Mouse (Mus musculus): ENCODE measurements around the gene Mapt. TPM values are rescaled to one million over a fixed set of nuclear protein-coding genes. Genes with fewer than 3 reads are reported as not detected.
A peak's percentile ranks its signal among the peaks of the same experiment; 100 is the strongest.

The Mapt gene
- polyA plus RNA-seq (2015; fragmentation: Nextera tagmentation; extraction: Ambion mirVana): 6.7 and 10.5 TPM in 2 replicates

DNA sequence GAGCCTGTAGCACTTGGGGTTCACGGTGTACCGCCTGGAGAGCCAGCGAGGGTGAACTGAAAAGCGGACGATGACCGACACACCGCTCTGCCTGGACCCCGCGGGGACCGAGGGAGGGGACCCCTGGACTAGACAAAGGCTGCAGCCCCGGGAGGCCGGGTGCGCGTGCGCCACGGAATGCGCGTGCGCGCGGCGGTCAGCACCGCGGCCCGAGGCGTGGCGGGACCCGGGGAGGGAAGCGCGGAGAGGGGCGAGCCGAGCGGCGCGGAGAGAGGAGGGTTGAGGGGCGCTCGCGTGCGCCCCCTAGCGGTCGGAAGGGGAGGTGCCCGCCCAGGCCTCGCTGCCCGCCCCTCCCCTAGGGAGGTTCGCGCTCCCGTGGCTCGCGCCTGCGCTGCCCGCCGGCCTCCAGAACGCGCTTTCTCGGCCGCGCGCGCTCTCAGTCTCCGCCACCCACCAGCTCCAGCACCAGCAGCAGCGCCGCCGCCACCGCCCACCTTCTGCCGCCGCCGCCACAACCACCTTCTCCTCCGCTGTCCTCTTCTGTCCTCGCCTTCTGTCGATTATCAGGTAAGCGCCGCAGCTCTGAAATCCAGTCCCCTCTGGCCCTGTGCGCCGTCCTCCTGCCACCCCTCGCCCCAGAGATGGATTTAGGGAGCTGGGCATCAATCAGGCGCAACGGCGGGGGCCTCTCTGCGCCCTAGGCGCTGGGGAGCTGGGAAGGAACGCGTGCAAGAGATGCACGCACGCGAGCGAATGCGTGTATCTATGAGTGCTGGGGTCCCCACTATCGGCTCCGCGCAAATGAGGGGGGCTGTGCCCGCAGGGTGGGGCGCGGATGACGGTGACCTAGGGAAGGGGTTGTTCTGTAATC lies at the start of gene Mapt:
TSS of gene Mapt (plus strand) at position 350 of the 871 bp plus-strand sequence.
- Histone ChIP-seq H3K36me3 (no peaks in the 10 kb centered on the region), H3K9me3 (replicated peaks) (no peaks in the 10 kb centered on the region), H3K4me3 (replicated peaks) (peak within 1 kb of the TSS; percentile 62), H3K27ac (replicated peaks) (no peak within 1 kb of the TSS), H3K27me3 (peaks cover 56% of the 10 kb centered on the region), H3K4me1 (peaks cover 31% of the 10 kb centered on the region), H3K4me2 (replicated peaks) (peak within 1 kb of the TSS; percentile 93), H3K9ac (peak within 1 kb of the TSS; percentile 44)
- peak; percentile 90 for ATAC-seq (ENCODE audit: insufficient number of reproducible peaks, low FRiP score, low TSS enrichment, low read depth)
- WGBS: under 1% methylated on average over 75 of the region's 94 CpGs

DNA sequence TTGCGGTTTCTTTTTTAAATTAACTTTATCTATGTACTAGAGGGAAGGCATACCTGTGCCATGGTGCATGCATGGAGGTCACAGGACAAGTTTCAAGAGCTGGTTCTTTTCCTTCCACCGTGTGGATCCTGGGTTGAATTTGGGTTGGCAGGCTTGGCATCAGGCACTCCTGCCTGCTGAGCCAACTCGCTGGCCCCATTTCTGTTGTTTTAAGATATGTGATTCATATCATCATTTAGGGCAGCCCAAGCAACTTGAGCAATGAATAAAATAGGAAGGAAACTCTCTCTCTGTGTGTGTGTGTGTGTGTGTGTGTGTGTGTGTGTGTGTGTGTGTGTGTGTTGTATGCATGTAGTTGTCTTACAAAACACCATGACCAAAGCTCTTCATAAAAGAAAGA lies 49.0 kb upstream of the Mapt start:
- WGBS: 79% methylated on average over 3 of the region's 3 CpGs
- Histone ChIP-seq H3K27ac (replicated peaks) (no peak overlapping the region), H3K27me3 (no peaks in the 10 kb centered on the region; the same call in 1 of the 2 replicates), H3K4me1 (no peaks in the 10 kb centered on the region), H3K9ac (no peak overlapping the region), H3K4me3 (replicated peaks) (no peak overlapping the region), H3K4me2 (replicated peaks) (no peak overlapping the region), H3K9me3 (replicated peaks) (no peaks in the 10 kb centered on the region), H3K36me3 (no peaks in the 10 kb centered on the region)
- ATAC-seq (ENCODE audit: insufficient number of reproducible peaks, low FRiP score, low TSS enrichment, low read depth): no peak

DNA sequence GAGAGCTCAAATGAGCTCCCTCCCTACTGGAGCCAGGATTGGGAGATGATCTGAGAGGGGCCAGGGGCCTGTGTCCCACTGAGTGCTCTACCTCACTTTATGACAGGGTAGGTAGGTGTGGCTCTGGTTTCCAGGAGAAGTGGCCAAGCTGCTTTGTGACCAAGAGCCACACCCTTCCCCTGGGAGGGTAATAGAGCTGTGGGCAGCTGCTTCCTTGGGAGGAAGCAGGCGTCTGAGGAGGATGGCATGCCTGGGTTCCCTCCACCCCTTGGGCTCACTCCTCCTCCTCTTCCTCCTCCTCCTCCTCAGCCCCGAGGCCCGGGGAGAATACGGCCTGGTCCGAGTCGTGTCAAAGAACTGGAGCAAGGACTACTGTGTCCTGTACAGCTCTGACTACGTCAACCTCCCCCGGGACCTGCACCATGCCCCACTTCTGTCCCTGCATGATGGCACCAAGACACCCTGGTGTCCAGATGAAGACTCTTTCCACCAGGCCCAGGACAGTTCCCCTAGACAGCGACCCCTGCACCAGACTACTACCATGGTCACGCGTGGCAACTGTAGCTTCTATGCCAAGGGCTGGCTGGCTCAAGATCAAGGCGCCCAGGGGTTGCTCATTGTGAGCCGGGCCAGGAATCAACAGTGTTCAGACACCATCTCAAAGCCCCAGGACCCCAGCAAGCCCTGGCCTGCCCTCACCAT lies 44.9 kb upstream of the Mapt start, which contains the start of gene Sppl2c:
TSS of gene Sppl2c (plus strand) at position 193 of the 702 bp plus-strand sequence.
- no peak within 1 kb of the TSS for H3K9ac ChIP-seq
- H3K4me2 ChIP-seq (replicated peaks): no peak within 1 kb of the TSS
- WGBS: 86% methylated on average over 13 of the region's 13 CpGs
- H3K9me3 ChIP-seq (replicated peaks): no peaks in the 10 kb centered on the region
- no peak within 1 kb of the TSS for H3K4me3 ChIP-seq (replicated peaks)
- no peak within 1 kb of the TSS for H3K27ac ChIP-seq (replicated peaks)
- H3K36me3 ChIP-seq: no peaks in the 10 kb centered on the region
- ATAC-seq (ENCODE audit: insufficient number of reproducible peaks, low FRiP score, low TSS enrichment, low read depth): no peak
- no peaks in the 10 kb centered on the region for H3K4me1 ChIP-seq
- no peaks in the 10 kb centered on the region for H3K27me3 ChIP-seq

DNA sequence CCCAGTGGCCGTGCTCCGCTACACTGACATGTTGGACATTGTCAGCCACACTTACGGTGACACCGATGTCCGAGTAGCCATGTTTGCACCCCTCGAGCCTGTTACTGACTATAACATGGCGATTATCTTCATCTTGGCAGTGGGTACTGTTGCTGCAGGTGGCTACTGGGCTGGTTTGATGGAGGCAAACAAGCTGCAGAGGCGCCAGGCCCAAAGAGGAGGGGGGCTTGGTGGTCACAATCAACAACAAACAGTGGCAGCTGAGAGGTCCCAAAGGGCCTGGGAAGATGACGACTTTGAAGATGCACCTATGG lies 44.4 kb upstream of the Mapt start:
- Histone ChIP-seq H3K4me1 (no peaks in the 10 kb centered on the region), H3K27ac (replicated peaks) (no peak overlapping the region), H3K4me2 (replicated peaks) (no peak overlapping the region), H3K36me3 (no peaks in the 10 kb centered on the region), H3K9ac (no peak overlapping the region), H3K9me3 (replicated peaks) (no peaks in the 10 kb centered on the region), H3K27me3 (no peaks in the 10 kb centered on the region), H3K4me3 (replicated peaks) (no peak overlapping the region)
- WGBS: 87% methylated on average over 9 of the region's 9 CpGs
- ATAC-seq (ENCODE audit: insufficient number of reproducible peaks, low FRiP score, low TSS enrichment, low read depth): no peak

DNA sequence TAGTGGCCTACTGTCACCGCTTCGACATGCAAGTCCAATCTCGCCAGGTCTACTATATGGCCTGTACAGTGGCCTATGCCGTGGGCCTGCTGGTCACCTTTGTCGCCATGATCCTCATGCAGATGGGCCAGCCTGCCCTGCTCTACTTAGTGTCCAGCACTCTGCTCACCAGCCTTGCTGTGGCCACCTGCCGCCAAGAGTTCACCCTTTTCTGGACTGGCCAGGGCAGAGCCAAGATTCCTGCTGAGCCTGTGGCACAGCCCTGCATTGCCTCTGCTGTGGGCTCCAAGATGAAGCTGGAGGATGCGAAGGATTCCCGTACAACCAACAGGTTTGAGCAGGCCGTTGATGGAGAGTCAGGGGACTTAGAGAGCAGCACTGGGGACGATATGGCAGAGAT lies 43.4 kb upstream of the Mapt start:
- H3K4me1 ChIP-seq: no peaks in the 10 kb centered on the region
- no peak for ATAC-seq (ENCODE audit: insufficient number of reproducible peaks, low FRiP score, low TSS enrichment, low read depth)
- no peaks in the 10 kb centered on the region for H3K36me3 ChIP-seq
- H3K4me3 ChIP-seq (replicated peaks): no peak overlapping the region
- H3K9me3 ChIP-seq (replicated peaks): no peaks in the 10 kb centered on the region
- H3K4me2 ChIP-seq (replicated peaks): no peak overlapping the region
- H3K27me3 ChIP-seq: no peaks in the 10 kb centered on the region
- no peak overlapping the region for H3K9ac ChIP-seq
- 88% methylated on average over 10 of the region's 10 CpGs for WGBS
- H3K27ac ChIP-seq (replicated peaks): no peak overlapping the region

DNA sequence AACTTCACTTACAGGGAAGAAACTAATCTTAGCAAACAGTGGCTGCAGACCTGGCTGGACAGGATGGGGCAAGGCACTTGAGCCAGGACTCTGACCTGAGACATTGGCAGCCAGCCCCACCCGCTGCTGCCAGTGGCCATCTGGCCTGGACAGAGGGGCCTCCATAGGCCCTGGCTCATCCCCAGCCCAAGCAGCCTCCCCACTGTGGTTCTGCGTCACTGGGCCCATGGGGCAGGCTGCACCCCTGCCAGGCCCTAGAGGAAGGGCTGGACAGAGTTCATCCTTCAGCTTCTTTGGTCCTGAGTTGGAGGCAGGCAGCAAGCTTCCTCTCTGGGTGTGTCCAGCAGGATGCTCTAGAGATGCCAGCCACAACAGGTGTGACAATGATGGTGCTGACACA lies 41.2 kb upstream of the Mapt start:
- WGBS: 79% methylated on average over 2 of the region's 2 CpGs
- ATAC-seq (ENCODE audit: insufficient number of reproducible peaks, low FRiP score, low TSS enrichment, low read depth): no peak
- H3K27me3 ChIP-seq: no peaks in the 10 kb centered on the region

DNA sequence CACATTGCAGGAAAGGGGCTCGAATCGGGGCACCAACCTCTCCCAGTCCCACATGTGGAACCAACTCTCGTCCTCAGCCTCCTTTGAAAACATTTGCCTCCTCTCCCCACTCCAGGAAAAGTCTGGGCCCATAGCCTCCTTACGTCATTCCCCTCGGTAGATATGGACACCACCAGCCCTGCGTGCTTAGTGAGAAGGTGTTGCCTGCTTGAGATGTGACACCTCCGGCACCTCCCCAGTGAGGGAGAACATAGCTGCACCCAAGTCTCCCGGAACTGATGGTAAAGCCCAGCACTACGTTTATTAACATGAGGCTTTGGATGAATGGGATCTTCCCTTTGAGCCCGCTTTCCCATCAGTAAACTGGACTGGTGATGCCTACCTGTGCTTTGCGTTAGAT lies 35.8 kb upstream of the Mapt start:
- Histone ChIP-seq H3K27me3 (peaks cover 9% of the 10 kb centered on the region), H3K27ac (replicated peaks) (no peak overlapping the region), H3K4me2 (replicated peaks) (no peak overlapping the region), H3K4me3 (replicated peaks) (no peak overlapping the region), H3K4me1 (no peaks in the 10 kb centered on the region), H3K9ac (no peak overlapping the region), H3K36me3 (no peaks in the 10 kb centered on the region), H3K9me3 (replicated peaks) (no peaks in the 10 kb centered on the region)
- WGBS: 70% methylated on average over 11 of the region's 11 CpGs
- ATAC-seq (ENCODE audit: insufficient number of reproducible peaks, low FRiP score, low TSS enrichment, low read depth): no peak

More for the DNA sequence above, 41.2 kb upstream of the Mapt start:
- Histone ChIP-seq H3K4me2 (replicated peaks) (no peak overlapping the region), H3K36me3 (no peaks in the 10 kb centered on the region), H3K9ac (no peak overlapping the region), H3K4me1 (no peaks in the 10 kb centered on the region), H3K9me3 (replicated peaks) (no peaks in the 10 kb centered on the region), H3K4me3 (replicated peaks) (no peak overlapping the region), H3K27ac (replicated peaks) (no peak overlapping the region)

DNA sequence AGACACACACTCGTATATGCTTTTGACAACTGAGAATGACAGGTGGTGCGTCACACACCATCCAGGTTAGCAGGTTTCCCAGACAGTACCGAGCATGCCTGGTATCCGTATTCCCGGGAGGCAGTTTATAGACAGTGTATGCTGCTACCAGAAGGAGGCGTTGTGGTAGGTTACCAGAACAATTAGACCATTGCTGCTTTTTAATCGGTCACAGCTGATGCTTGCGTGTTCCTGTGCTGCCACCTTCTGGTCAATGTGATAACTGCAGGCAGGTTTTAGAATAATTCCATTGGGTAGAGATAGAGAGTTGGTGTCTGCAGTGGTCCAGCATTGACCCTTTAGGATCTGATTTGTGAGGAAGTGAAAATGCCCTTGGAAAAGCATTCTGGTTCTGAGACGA lies 35.4 kb upstream of the Mapt start:
- Histone ChIP-seq H3K4me3 (replicated peaks) (no peak overlapping the region), H3K9ac (no peak overlapping the region; the same call in 1 of the 2 replicates), H3K4me1 (no peaks in the 10 kb centered on the region), H3K27me3 (peaks cover 9% of the 10 kb centered on the region), H3K27ac (replicated peaks) (no peak overlapping the region), H3K9me3 (replicated peaks) (no peaks in the 10 kb centered on the region), H3K36me3 (no peaks in the 10 kb centered on the region), H3K4me2 (replicated peaks) (no peak overlapping the region)
- WGBS: 7% methylated on average over 9 of the region's 9 CpGs
- no peak for ATAC-seq (ENCODE audit: insufficient number of reproducible peaks, low FRiP score, low TSS enrichment, low read depth)

DNA sequence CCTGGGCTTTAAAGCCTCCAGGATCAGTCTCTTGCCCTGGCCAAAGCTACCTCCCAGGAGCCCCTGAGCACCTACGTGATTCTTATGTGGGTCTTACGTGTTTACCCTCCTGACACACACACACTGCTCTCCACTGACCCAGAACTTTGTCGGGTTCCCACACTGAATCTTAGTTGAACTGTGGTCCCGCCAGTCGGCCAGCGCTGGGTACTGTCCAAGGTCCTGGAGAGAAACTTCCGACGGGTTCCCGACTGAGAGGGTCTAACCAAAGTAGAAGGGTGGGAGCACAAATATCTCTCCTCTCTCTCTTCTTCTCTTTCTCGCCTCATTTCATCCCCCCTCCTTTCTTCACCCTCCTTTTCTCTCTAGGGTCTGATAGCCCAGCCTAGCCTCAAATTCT lies 33.3 kb upstream of the Mapt start:
- Histone ChIP-seq H3K36me3 (no peaks in the 10 kb centered on the region), H3K27ac (replicated peaks) (no peak overlapping the region), H3K4me1 (no peaks in the 10 kb centered on the region), H3K27me3 (peaks cover 9% of the 10 kb centered on the region), H3K9ac (no peak overlapping the region), H3K4me2 (replicated peaks) (no peak overlapping the region), H3K4me3 (replicated peaks) (no peak overlapping the region), H3K9me3 (replicated peaks) (no peaks in the 10 kb centered on the region)
- no peak for ATAC-seq (ENCODE audit: insufficient number of reproducible peaks, low FRiP score, low TSS enrichment, low read depth)
- 5% methylated on average over 10 of the region's 10 CpGs for WGBS

DNA sequence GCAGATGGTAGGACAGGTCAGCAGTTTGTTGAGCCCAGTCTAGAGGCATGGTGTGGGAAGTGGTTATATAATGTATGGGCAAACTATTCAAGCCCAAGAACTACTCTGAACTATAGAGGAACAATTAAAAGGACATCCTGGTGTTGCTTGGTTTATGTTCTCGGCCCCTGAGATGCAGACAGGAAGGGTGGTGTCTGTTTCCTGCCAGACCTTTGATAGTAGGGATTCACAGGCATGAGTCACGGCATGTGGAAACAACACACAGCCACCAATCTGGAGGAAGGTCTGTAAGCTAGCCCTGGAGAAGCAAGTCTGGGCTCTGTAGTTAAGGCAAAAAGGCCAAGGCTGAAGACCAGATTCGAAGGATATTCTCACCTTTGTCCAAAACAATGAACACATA lies 27.9 kb upstream of the Mapt start:
- no peak for ATAC-seq (ENCODE audit: insufficient number of reproducible peaks, low FRiP score, low TSS enrichment, low read depth)
- Histone ChIP-seq H3K4me3 (replicated peaks) (no peak overlapping the region), H3K27me3 (no peaks in the 10 kb centered on the region; the same call in 1 of the 2 replicates), H3K9ac (no peak overlapping the region), H3K9me3 (replicated peaks) (no peaks in the 10 kb centered on the region), H3K36me3 (no peaks in the 10 kb centered on the region), H3K4me2 (replicated peaks) (no peak overlapping the region), H3K27ac (replicated peaks) (no peak overlapping the region), H3K4me1 (no peaks in the 10 kb centered on the region)
- 75% methylated on average over 3 of the region's 3 CpGs for WGBS

DNA sequence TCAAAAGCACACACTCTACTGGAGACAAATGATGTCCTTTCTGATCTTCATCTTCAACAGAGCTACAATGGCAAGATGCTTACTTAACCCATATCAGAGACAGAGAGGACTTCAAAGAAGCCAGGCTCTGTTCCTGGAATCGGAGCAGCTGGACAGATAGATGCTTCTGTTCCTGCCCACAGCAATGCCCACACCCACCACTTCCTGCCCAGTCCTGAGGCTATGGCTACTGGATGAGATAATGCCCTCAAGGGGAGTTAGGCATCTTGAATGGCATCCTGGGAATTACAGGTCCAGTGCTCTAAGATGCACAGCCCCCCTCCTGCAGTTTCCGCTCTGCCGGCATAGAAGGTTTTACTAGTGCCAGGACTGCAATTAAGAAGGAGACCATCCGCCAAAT lies 24.6 kb upstream of the Mapt start:
- 67% methylated on average over 4 of the region's 4 CpGs for WGBS
- H3K36me3 ChIP-seq: no peaks in the 10 kb centered on the region
- no peak overlapping the region for H3K4me3 ChIP-seq (replicated peaks)
- no peak for ATAC-seq (ENCODE audit: insufficient number of reproducible peaks, low FRiP score, low TSS enrichment, low read depth)
- H3K4me1 ChIP-seq: no peaks in the 10 kb centered on the region
- no peaks in the 10 kb centered on the region for H3K27me3 ChIP-seq
- H3K4me2 ChIP-seq (replicated peaks): no peak overlapping the region
- H3K9me3 ChIP-seq (replicated peaks): no peaks in the 10 kb centered on the region
- no peak overlapping the region for H3K9ac ChIP-seq
- H3K27ac ChIP-seq (replicated peaks): no peak overlapping the region
